Mouse (Mus musculus) embryo, embryonic 10.5 days (tissue): ENCODE results near the gene Tpgs1.

Source experiments
- DNase-seq: peaks from one replicate; pipeline ENCODE4 v3.0.0-alpha.2; 2015; ENCODE audit warnings: low spot score

The Tpgs1 gene

DNA sequence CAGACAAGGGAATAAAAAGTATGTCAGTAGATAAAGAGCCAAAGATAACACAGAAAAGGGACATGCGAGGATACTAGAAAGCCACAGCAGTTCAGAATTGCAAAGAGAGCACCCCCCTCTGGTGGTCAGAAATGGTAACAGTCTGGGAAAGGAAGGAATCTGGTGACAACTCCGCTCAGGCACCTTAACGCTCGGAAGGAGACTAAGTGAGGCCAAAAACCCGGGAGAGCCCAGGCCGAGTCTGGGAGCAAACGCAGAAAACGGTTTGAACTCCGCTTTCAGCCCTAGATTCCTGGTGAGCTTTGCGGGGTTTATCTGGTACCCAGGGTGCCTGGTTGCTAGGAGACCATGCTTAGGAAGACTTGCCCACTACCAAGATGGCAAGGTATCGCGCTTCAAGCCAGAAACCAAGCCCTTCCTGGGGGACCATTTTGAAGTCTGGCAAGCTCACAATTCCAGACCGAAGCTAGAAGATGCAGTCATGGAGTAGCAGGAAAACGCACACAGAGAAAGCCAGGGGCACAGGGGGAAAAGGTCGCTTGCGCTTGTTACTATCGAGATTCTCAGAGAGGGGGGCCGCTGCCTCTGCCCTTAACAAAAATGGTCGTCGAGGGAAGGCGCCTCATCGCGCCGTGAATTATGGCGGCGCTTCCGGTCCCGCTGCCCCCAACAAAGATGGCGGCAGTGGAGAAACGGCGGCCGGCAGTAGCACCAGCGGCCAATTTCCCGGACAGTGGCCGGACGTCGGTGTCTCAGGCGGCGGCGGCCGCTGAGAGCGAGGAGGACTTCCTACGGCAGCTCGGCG, at the start of gene Tpgs1:
Gene Tpgs1 (plus strand): TSS at position 599 of the 805 bp plus-strand sequence.
- DNase-seq, result peak; percentile 95

DNA sequence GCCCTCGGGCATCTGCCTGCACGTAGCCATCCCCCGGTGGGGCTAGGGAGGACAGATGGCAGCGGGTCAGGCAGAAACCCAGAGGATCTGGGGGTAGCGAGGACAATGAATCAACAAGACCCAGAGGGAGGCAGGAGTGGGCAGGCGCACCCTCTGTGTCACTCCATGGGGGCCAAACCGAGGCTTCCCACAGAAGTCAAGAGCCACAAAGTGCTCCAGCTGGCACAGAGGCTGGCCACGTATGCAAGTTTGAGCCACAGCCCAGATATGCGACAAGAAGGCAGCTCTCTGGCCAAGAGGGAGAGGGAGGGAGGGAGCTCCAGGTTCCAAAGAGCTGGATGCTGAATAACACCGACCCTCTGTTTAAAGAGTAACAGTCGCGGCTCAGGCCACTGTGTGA, 45.2 kb upstream of the Tpgs1 start:
- DNase-seq, result no peak

DNA sequence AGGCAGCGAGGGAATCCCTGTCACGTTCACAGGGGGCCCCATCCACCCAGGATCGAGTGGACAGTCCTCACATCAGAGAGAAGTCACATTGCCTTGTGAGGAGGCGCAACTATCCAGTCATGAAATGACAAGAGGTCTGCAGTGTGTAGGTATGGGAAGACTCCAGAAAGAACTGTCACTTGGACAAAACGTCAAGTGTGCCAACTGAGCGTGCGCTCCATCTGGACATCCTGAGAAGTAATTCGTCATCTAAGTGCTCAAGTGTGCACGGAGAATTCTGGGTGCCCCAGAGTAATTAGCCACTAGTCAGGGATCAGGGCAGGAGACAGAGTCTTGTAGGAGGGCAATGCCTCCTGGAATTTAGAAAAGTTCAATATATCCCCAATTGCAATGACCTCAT, 43.8 kb upstream of the Tpgs1 start:
- no peak for DNase-seq

DNA sequence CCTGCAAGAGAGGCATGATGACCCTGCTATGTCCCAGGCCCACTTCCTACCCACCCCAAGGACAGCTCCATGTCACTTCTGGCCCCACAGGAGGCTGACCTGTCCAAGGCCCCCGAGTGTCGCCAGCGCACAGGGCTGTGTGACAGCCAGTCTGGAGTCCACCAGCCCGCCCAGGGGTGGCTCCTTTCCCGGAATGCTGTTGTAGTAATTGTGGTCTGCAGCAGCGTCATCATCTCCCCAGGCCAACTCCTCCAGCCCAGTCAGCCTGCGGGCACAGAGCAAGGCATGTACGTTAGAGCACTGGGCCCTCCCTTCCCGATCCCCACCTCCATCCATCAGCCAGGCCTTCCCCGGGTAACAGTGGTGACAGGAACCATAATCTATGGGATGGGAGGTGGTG, 43.0 kb upstream of the Tpgs1 start:
- DNase-seq, result no peak

DNA sequence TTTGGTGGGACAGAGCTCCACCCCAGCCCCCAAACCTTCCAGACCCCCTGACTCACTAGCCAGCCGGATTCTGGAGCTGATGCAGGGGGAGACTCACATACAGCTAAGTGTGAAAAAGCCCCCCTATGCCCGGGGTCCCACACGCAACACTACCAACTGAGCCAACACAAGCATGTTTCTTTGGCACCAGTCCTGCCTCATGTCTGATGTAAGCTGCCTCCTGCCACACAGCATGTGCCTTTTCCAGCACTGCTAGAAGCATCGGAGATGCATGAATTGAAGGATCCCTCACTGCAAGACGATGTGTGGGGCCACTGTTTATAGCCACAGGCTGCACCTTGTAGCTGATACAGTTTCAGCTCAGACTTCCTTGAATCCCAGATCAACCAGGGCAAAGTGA, 40.8 kb upstream of the Tpgs1 start:
- DNase-seq, result no peak

DNA sequence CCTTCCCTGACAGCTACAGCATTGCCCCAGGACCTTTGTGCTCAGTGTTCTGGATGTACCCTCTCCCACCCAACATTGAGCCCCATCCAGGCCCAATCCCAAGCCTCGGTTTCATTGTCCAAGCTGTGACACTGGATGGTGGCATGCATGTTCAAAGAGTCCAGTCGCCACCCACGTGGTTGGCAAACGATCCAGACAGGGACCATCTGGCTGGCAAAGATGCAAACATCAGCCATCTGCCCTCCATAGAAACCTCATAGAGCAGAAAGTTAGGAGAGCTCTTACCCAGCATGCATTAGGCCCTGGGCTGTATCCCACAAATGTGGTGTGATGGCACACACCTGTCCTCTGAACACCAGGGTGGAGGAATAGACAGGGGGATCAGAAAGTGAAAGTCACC, 37.7 kb upstream of the Tpgs1 start:
- no peak for DNase-seq

GRCm38 (mm10) chr10:79633006-79633777, 36.0 kb upstream of the Tpgs1 start:
- no peak for DNase-seq

GRCm38 (mm10) chr10:79636287-79636686, 32.9 kb upstream of the Tpgs1 start:
- DNase-seq, result no peak

DNA sequence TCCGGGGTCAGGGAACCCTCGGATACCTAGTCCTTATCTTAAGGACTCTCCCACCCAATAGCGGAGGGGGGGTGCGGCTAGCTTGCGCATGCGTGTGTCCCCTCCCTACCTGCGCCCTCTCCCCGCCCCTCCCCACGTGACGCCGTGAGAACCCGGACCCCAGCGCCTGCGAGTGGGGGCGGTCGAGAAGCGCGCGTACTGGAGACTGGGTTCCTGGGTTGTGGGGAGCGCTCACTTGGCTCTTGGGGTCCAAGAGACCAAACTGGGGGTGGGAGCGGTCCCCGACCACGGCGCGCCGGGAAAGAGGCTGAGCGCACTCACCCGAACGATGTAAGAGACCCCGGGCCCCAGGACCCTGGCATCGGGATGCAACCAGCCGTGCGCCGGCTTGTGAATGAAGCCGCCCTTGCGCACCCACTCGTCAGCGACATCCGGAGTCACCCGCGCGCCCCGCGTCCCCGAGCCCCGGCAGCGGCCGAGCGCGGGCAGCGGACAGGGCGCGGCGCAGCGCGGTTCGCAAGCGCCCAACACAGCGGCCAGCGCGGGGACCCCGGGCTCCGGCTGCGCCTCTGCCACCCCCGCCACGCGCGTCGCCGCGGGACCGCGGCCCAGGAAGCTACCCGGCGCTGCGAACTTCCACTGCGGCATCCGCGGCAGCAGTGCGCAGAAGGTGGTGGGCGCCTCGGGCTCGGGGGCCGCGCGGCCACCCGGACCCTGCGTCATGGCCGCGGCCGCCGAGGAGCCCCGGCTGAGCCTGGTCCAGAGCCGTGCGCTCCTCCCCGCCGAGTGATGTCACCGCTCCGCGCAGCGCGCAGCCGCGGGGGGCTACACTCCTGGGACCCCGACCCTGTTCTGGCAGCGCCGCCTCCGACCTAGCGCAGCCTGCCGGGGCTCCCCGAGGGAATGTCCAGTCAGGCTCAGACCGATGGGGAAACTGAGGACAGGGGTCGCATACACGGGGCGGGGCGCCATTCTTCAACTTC, 31.8 kb upstream of the Tpgs1 start, which contains the start of gene Shc2:
Gene Shc2 (minus strand): TSS at position 791 of the 983 bp plus-strand sequence.
- DNase-seq, result peak; percentile 81

DNA sequence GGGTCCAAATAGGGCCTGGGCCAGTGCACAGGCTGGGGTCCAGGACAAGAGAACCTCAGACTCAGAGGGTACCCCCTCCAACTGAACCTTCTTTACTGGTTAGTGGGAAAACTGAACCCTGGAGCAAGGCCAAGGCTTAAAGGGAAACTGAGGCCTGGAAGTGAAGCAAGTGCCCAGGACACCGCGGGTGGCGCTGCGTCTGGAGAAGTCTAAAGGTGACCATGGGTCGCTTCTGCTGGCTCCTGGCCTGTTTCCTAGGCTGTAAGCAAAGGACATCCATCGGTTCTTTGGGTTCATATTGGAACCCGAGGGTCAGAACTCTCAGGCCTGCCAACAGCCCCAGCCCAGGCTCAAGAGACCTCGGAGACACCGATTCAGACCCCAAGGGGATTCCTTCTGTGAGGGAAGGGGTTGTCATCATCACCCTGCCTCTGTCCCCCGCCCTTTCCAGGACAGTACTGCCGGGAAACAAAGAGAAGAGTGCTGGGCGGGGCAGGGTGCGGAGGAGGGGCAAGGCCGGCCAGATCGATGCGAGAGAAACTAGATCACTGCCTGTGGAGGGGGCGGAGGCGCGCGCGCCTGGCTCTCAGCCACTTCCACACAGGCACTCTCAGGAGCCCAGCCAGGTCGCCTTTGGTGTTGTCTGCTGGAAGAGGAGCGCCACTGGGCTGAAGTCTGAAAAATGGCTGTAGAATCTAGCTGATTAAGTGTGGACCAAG, 30.5 kb upstream of the Tpgs1 start:
- peak; percentile 79 for DNase-seq

DNA sequence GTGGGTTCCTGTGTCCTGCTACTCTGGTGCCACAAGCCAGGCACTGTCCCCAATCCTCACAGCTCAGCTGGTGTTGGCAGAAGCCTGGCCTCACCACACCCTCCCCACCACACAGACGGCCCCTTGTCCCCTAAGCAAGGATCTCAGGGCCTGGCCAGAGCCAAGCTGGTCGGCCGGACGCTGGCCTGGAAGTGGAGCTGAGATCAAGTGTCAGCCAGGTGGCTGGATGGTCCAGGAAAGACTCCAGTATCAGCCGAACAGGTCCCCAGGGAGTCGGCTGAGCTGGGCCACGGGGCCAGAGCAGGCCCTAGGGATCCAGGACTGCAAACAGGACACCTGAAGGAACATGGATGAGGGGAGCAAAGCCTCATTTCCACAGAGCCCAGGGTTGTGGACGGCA, 23.5 kb upstream of the Tpgs1 start, which contains the start of gene Odf3l2:
Gene Odf3l2 (minus strand): TSS at position 28 of the 400 bp plus-strand sequence.
- no peak for DNase-seq

GRCm38 (mm10) chr10:79649070-79649751, 20.0 kb upstream of the Tpgs1 start:
- DNase-seq, result peak; percentile 90

GRCm38 (mm10) chr10:79652789-79653188, 16.4 kb upstream of the Tpgs1 start:
- DNase-seq, result no peak

DNA sequence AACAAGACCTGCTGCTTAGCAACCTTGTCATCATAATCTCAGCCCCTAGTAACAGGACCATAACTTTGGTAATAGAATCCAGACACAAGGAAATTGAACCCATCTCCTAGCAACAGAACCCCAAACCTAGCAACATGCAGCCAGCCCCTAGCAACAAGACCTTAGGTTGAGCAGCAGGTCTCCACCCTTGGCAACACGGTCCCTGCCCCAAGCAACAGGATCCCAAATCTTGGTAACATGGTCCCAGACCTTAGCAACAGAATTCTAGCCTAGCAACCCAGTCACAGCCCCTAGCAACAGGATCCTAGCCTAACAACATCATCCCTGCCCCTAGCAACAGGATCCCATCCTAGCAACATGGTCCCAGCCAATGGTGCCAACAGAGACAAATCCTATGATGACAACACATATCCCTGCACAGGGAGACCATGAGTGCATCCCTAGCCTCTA, 14.2 kb upstream of the Tpgs1 start:
- peak; percentile 76 for DNase-seq

DNA sequence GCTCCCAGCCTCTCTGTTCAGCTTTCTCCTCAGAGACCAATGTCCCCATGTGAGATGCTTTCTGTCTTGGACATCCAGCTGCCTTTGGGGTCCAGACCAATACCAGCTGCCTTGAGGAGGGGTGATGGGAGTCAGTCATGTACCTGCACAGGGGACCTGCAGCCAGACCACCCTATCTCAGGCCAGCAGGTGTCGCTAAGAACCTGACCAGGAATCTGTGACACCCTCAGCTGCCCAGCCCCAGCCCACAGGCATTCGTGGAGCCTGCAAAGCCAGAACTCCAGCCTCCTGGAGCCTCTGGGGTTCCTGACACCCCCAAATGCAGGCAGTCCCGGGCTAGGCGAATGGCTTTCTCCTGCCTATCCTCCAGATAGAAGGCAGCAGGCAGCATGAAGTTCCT, 10.3 kb upstream of the Tpgs1 start:
- peak; percentile 36 for DNase-seq

DNA sequence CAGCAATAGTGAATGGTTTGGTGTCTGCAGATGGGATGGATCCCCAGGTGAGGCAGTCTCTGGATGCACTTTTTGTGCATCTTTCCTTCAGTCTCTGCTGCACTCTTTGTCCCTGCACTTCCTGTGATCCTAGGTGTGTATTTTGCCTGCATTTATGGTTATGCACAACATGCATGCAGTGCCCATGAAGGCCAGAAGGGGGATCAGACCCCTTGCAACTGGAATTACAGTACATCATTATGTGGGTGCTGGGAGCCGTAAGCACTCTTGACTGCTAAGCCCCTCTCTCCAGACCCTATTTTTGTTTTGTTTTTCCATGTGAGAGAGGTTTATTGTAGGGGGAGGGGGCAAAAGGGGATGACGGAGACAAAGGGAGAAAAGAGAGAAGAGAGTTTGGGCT, 8.9 kb upstream of the Tpgs1 start:
- DNase-seq, result no peak

DNA sequence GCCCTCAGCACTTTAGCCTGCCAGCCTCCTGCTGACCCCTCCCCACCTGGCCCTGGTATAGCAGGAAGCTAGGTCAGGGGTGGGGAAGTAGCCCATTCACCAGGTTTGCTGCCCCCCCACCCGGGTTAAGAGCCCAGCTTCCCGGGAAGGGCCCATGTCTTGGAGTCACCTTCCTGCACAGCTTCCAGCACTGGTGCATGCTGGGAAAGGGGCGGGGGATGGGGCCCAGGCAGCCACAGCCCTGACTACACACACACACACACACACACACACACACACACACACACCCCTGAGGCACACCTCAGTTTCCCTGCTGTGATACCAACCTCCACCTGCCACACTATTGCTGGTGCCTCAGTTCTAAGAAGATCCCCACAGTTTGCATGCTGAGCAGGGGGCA, 7.3 kb upstream of the Tpgs1 start:
- DNase-seq, result no peak

DNA sequence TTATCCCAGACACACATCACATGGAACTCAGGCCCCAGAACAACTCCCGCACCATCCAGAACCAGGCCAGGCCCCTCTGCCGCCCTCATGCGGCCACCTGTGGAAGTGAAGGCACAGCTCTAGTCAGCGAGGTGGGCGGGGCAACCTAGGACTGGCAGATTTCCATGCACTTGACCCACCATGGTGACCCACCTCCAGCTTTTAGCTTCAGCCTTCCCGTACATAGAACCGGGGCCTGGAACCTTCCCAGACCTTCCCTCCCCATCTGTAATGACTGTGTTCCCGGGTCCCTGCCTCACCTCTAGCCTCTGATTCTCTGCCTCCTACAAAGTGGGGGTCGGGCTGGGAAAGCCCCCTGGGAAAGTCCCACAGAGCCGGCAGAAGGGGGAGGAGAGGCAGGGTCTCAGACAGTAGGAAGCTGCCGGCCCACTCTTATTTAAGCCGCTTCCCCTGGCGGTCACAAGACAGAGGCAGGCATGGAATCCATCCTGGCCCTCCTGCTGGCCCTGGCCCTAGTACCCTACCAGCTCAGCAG, 5.0 kb upstream of the Tpgs1 start, which contains the start of gene Madcam1:
Gene Madcam1 (plus strand): TSS at position 429 of the 535 bp plus-strand sequence.
- peak; percentile 89 for DNase-seq

GRCm38 (mm10) chr10:79665051-79665450, 4.1 kb upstream of the Tpgs1 start:
- DNase-seq, result no peak

DNA sequence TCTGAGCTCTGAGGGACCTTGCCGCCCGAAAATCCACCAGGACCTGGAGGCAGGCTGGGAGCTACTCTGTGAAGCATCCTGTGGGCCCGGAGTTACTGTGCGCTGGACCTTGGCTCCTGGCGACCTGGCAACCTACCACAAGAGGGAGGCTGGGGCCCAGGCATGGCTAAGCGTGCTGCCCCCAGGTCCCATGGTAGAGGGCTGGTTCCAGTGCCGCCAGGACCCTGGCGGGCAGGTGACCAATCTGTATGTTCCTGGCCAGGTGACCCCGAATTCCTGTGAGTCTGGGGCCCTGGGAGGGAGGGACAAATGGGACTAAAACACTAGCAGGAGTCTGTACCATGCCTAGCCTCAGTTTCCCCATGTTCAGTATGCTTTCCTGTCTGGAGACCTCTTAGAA, 2.7 kb upstream of the Tpgs1 start:
- DNase-seq, result no peak
